Mouse (Mus musculus): ENCODE data around the gene Syngr2. TPM values are rescaled to one million over a fixed set of nuclear protein-coding genes. Genes with fewer than 3 reads are reported as not detected.

Syngr2 gene
- polyA plus RNA-seq, 1 experiment from 2014 or later: 13.1 TPM

DNA sequence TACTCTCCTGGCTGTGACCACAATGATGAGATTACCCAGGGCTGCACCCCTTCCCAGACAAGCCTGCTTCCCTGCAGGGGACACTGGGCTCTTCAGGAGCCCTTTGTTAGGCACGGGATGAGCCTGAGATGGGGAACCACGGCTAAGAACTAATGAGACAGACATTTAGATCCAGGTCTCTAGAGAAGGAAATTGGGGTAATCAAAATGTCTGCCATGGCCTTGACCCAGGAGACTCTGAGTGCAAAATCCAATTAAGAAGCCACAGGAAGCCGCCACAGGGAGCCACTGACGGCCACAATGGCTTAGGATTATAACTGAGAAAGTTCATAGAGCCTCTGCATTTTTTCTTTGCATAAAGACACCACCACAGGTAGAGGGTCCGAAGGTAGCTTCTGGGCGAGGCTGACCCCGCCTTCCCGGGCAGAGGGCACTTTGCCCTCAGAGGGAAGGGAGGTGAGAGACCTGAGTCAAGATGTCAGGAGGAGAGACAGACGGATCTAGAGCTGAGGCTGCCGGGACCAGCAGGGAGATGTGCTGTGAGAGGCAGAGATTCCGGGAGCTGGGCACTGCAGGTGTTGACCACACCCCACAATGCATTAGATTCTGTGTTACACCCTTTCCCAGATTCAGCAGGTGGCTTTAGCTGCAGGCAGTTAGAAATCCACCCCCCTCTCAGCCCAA lies 53.8 kb downstream of the Syngr2 start:
- H3K36me3 ChIP-seq (ENCODE audit: control insufficient read depth, insufficient read depth): no peaks in the 10 kb centered on the region
- peaks cover 14% of the 10 kb centered on the region for H3K27me3 ChIP-seq (replicated peaks; ENCODE audit: control insufficient read depth, insufficient read depth, low read length)
- WGBS: 17% methylated on average over 11 of the region's 11 CpGs
- no peak overlapping the region for H3K9ac ChIP-seq (replicated peaks; ENCODE audit: low read depth, low read length)
- no peaks in the 10 kb centered on the region for H3K9me3 ChIP-seq (ENCODE audit: control insufficient read depth, low read length)
- no peak overlapping the region for H3K4me3 ChIP-seq (replicated peaks; ENCODE audit: low read length)
- no peak overlapping the region for H3K27ac ChIP-seq (ENCODE audit: low read length)
- peaks cover 9% of the 10 kb centered on the region; the same call in 1 of the 2 replicates for H3K4me1 ChIP-seq (replicated peaks; ENCODE audit: control insufficient read depth, insufficient read depth, low read length)
- no peak overlapping the region for H3K4me2 ChIP-seq (ENCODE audit: low read length)
- no peak for ATAC-seq

Other genes starting within 250 kb of the Syngr2 start
- 28.0 and 29.7 TPM in 2 replicates for gene Tnrc6c, start 155.4 kb upstream of the Syngr2 start, polyA plus RNA-seq (2015; fragmentation: Nextera tagmentation; extraction: Ambion mirVana)
- 0.78 and 0.99 TPM in 2 replicates for gene Tmc8, start 27.6 kb upstream of the Syngr2 start, polyA plus RNA-seq (2015; fragmentation: Nextera tagmentation; extraction: Ambion mirVana)
- 2.7 and 3.3 TPM in 2 replicates for gene Tmc6, start 27.5 kb upstream of the Syngr2 start, polyA plus RNA-seq (2015; fragmentation: Nextera tagmentation; extraction: Ambion mirVana)
- gene 6030468B19Rik, start 12.0 kb upstream of the Syngr2 start, polyA plus RNA-seq (2015; fragmentation: Nextera tagmentation; extraction: Ambion mirVana): not detected in 2 replicates
- gene Gm20708, start within 50 bp of the Syngr2 start, polyA plus RNA-seq (2015; fragmentation: Nextera tagmentation; extraction: Ambion mirVana): 0.19 and 0.90 TPM in 2 replicates
- gene Afmid, start 16.3 kb downstream of the Syngr2 start, polyA plus RNA-seq (2015; fragmentation: Nextera tagmentation; extraction: Ambion mirVana): 5.2 and 7.1 TPM in 2 replicates
- gene Tk1, start 16.4 kb downstream of the Syngr2 start, polyA plus RNA-seq (2015; fragmentation: Nextera tagmentation; extraction: Ambion mirVana): 37.5 and 39.7 TPM in 2 replicates
- 72.6 and 82.9 TPM in 2 replicates for gene Birc5, start 39.6 kb downstream of the Syngr2 start, polyA plus RNA-seq (2015; fragmentation: Nextera tagmentation; extraction: Ambion mirVana)
- not detected in 2 replicates for gene Tmem235, start 51.1 kb downstream of the Syngr2 start, polyA plus RNA-seq (2015; fragmentation: Nextera tagmentation; extraction: Ambion mirVana)
- 3.7 and 5.4 TPM in 2 replicates for gene Tha1, start 63.8 kb downstream of the Syngr2 start, polyA plus RNA-seq (2015; fragmentation: Nextera tagmentation; extraction: Ambion mirVana)
- gene Socs3, start 160.4 kb downstream of the Syngr2 start, polyA plus RNA-seq (2015; fragmentation: Nextera tagmentation; extraction: Ambion mirVana): 11.7 and 13.7 TPM in 2 replicates
- 56.9 and 58.1 TPM in 2 replicates for gene Pgs1, start 176.6 kb downstream of the Syngr2 start, polyA plus RNA-seq (2015; fragmentation: Nextera tagmentation; extraction: Ambion mirVana)